Mouse (Mus musculus): Measurements from ENCODE around the gene Esyt2. TPM values are rescaled to one million over a fixed set of nuclear protein-coding genes. Genes with fewer than 3 reads are reported as not detected.
"Not testable (repeated sequence)": the region's sequence is repeated elsewhere in the genome, so short reads cannot be mapped to it uniquely, and the experiment has no call there.

The Esyt2 gene
- 10 to 100 TPM; 57.8 to 58.5 TPM for total RNA-seq (2021)
- long read RNA-seq, experiment 1, full-length matches to known transcripts: 18 of 34 reads
- long read RNA-seq, experiment 1, partial matches to known transcripts: 2 of 34 reads
- long read RNA-seq, experiment 1, other reads (novel, unspliced or antisense): 14 of 34 reads
- long read RNA-seq, experiment 2, full-length matches to known transcripts: 7 of 14 reads
- long read RNA-seq, experiment 2, partial matches to known transcripts: 1 of 14 reads
- long read RNA-seq, experiment 2, other reads (novel, unspliced or antisense): 6 of 14 reads

DNA sequence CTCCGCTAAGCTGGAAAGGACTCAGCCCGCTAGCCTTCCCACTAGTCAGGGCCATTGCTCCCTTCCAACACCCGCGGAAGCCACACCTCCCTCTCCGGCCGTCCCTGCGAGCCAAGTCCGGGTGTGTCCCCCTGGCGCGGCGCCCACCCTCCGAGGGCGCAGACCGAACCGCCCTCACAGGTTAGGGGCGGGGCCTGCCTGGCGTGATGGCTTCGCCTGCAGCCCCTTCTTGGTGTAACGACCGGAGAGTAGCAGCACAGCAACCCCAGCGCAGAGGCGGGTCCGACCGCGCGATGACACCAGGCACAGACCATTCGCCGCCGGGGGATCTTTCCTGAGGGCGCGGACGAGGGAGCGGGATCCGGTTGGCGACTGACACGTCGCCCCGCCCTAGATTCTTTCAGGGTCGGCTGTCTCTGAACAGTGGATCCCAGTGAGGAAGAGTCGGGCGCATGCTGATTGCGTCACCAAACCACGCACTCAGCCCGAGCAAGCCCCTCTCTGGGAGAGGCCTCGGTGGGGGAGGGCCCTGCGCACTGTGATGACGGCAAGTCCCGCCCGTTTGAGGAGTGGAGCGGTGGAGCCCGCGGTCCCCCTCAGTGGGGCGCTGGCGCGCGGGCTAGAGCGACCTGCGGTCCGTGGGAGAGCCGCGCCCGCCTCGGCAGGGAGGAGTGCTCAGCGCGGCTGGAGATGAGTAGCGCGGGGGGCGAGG lies at the start of gene Esyt2:
Esyt2 (plus strand) TSS at position 544 of the 712 bp plus-strand sequence.
- peak; percentile 100 for DNase-seq (ENCODE audit: low spot score in 2 of 2)

DNA sequence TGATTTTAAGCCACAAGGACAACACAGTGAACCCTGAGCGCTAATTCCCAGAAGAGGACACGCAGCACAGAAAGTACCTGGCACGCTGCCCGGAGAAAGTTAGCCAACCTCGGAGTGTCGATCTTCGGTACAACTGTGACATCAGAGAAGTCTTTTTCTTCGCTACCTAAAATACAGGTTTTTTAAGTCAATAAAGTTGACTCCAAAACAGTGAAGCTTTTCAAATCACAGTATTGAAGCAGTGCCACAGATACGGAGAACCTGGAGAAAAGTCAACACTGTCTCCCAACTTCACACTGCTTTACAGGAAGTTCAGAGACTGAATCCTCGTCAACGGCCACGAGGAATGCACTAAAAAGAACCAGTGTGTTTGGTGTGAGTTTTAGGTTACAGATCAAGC lies 49.4 kb upstream of the Esyt2 start:
- no peak for DNase-seq (ENCODE audit: low spot score in 2 of 2)

GRCm38 (mm10) chr12:116232061-116232460 lies 48.9 kb upstream of the Esyt2 start:
- DNase-seq (ENCODE audit: low spot score in 2 of 2): no peak

- no peak for DNase-seq (ENCODE audit: low spot score in 2 of 2)
Observed at GRCm38 (mm10) chr12:116235356-116235755, 45.6 kb upstream of the Esyt2 start.

DNA sequence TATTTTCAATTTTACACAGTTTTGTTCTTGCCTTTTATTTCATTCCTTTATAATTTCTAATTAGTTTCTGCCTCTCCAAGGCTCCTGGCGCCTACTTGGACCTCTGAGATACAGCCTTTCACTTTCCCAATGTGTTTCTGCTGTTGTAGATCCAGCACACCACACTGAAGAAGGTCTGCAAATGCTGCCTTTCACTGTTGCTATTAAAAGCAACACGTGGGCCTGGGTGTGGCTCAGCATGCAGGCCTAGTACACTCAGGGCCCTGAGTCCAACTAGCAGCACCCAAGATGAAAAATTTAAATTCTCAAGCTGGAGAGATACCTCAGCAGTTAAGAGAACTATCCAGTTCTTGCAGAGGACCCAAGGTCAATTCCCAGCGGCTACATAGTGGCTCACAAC lies 44.3 kb upstream of the Esyt2 start:
- DNase-seq (ENCODE audit: low spot score in 2 of 2): no peak

GRCm38 (mm10) chr12:116238370-116238769 lies 42.6 kb upstream of the Esyt2 start:
- DNase-seq (ENCODE audit: low spot score in 2 of 2): no peak

DNA sequence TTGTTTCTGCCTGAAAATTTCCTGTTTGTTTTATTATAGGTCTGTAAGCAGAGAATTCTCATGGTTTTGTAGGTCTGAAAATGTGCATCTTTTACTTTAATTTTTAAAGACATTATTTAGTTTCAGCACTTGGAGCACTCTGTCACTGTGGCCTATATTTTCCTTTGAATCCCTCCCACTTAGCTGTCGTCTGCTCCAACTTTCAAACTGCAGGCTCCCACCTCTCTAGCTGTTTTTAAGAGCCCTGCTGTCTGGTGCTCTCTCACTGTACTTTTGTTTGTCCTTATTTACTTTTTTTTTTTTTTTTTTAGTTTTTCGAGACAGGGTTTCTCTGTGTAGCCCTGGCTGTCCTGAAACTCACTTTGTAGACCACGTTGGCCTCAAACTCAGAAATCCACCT lies 42.2 kb upstream of the Esyt2 start:
- no peak for DNase-seq (ENCODE audit: low spot score in 2 of 2)

DNA sequence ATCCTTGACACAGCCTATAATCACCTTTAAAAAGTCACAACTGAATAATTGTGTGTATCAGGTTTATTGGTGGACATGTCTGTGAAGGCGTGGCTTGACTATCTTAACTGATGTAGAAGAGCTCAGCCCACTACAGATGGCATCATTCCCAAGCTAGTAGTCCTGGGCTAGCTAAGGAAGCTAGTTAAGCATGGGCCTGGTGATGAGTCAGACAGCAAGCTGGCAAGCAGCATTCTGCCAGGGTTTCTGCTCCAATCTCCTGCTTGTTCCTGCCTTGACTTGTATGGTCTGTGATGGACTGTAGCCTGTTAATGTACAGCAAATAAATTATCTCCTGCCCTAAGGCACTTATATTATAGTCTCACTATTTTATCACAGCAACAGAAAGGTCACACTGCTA lies 36.4 kb upstream of the Esyt2 start:
- DNase-seq (ENCODE audit: low spot score in 2 of 2): no peak

- DNase-seq (ENCODE audit: low spot score in 2 of 2): no peak
Observed at GRCm38 (mm10) chr12:116254652-116255051, 26.3 kb upstream of the Esyt2 start.

DNA sequence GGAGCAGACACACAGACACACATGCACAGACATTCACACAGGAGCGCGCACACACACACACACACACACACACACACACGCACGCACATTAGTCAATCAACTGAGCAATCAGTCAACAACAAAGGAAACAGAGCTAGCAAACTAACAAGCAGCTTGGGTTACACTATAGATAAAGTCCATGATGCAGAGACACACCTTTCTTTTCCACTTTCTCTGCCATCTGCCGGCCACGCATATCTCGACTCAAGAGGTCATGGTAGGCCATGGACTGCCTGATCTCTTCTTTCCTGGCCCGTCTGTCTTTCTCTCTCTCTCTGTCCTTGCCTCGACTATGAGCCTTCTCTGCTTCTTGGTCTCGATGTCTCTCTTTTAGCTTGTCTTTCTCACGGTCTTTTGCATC lies 25.4 kb upstream of the Esyt2 start:
- DNase-seq (ENCODE audit: low spot score in 2 of 2): no peak

DNA sequence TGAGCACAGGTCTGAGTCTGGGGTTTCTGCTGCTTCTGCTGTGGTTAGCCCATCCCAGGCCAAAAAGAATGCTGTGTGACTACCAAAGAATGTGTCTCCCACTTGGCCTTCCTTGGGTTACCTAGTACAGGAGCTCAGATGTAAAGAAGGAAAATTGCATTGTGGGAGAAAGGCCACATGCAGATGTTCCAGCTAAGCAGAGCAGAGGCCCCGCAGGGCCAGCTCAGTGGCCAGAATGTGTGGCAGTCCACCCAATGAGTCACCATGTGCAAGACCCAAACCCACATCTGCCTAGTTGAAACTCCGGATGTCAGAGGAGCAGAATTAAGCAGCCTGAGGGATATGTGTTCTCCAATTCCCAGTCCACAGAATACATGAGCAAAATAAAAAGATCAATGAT lies 22.7 kb upstream of the Esyt2 start:
- no peak for DNase-seq (ENCODE audit: low spot score in 2 of 2)

- DNase-seq (ENCODE audit: low spot score in 2 of 2): peak; percentile 89 to 92
Observed at GRCm38 (mm10) chr12:116262555-116263341, 18.2 kb upstream of the Esyt2 start, which contains the start of gene Wdr60. Wdr60 (minus strand) TSS chr12:116263022.

DNA sequence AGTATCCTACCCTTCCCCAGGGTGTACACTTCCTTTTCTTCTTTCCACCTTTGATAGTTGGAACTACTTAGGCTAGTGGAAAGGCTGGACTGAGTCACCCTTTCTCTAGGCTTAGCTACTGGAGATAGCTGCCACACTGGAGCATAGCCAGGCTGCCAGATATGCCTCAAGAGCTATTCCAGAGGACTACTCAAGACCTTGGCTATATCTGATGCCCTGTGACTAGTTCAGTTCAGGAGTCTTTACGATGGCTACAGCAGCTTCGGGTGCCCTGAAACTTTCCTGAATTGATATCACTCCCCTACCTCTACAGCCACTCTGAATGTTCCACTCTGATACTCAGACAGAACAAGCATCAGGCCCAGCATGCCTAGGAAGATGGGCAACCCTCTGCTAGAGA lies 16.2 kb upstream of the Esyt2 start:
- DNase-seq (ENCODE audit: low spot score in 2 of 2): no peak

DNA sequence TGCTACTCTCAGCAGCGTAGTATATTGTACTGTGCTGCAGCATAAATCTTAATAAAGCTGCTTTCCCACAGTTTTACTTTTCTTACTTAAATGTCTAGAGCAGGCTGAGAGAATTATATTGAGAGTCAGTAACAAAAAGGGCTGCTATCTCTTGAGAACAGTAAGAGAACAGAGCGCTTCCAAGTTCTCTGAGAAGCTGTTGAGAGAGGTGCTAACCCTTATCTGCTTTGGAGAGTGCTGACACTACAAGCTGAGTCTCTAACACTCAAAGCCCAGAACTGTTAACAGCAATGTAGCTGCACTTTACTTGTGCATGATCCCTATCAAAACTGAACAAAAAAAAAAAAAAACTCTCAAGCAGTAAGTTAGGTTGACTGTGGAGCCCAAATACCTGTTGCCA lies 15.7 kb upstream of the Esyt2 start:
- DNase-seq (ENCODE audit: low spot score in 2 of 2): no peak

GRCm38 (mm10) chr12:116269450-116269849 lies 11.5 kb upstream of the Esyt2 start:
- DNase-seq (ENCODE audit: low spot score in 2 of 2): no peak

GRCm38 (mm10) chr12:116270538-116270937 lies 10.5 kb upstream of the Esyt2 start:
- DNase-seq (ENCODE audit: low spot score in 2 of 2): no peak

DNA sequence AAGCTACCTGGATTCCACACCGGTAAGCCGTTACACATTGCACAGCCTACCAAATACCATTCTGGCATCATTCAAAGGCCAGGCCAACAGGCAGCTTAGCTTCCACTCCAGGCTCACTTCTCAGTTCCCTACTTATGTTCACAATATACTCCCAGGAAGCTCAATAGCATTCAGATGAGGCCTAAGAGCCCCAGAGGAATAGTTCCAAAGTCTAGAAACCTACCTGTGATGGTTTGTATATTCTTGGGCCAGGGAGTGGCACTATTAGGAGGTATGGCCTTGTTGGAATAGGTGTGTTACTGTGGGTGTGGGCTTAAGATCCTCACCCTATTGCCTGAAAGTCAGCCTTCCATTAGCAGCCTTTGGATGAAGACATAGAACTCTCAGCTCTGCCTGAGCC lies 9.9 kb upstream of the Esyt2 start:
- no peak for DNase-seq (ENCODE audit: low spot score in 2 of 2)

GRCm38 (mm10) chr12:116273733-116274132 lies 7.3 kb upstream of the Esyt2 start:
- DNase-seq (ENCODE audit: low spot score in 2 of 2): no peak

DNA sequence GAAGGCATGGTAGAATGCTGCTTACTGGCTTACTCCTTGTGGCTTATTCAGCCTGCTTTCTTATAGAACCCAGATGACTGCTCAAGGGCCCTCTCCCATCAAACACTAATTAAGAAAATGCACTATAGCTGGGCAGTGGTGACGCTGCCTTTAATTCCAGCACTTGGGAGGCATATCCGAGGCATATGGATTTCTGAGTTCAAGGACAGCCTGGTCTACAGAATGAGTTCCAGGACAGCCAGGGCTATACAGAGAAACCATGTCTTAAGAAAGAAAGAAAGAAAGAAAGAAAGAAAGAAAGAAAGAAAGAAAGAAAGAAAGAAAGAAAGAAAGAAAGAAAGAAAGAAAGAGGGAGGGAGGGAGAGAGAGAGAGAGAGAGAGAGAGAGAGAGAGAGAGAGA lies 5.9 kb upstream of the Esyt2 start, which contains the start of gene Gm11027:
Gm11027 (plus strand) TSS at position 301 of the 400 bp plus-strand sequence.
- DNase-seq (ENCODE audit: low spot score in 2 of 2): not testable (repeated sequence)

GRCm38 (mm10) chr12:116275631-116276030 lies 5.4 kb upstream of the Esyt2 start:
- DNase-seq (ENCODE audit: low spot score in 2 of 2): no peak

- DNase-seq (ENCODE audit: low spot score in 2 of 2): no peak
Observed at GRCm38 (mm10) chr12:116276961-116277360, 4.0 kb upstream of the Esyt2 start.

- no peak for DNase-seq (ENCODE audit: low spot score in 2 of 2)
Observed at GRCm38 (mm10) chr12:116278541-116278940, 2.5 kb upstream of the Esyt2 start.
